Mouse (Mus musculus) E14TG2a.4 (cell line): Measurements from ENCODE around the gene Fzd10.

Source experiments
- CTCF ChIP-seq: conservative IDR thresholded peaks from 2 replicates; pipeline ENCODE4 v1.5.1; 2014; ENCODE audit warnings: low read length
- NANOG ChIP-seq: IDR thresholded peaks from 2 replicates; pipeline ENCODE4 v1.6.1; 2014; ENCODE audit warnings: borderline replicate concordance, low read length, mixed read lengths

DNA sequence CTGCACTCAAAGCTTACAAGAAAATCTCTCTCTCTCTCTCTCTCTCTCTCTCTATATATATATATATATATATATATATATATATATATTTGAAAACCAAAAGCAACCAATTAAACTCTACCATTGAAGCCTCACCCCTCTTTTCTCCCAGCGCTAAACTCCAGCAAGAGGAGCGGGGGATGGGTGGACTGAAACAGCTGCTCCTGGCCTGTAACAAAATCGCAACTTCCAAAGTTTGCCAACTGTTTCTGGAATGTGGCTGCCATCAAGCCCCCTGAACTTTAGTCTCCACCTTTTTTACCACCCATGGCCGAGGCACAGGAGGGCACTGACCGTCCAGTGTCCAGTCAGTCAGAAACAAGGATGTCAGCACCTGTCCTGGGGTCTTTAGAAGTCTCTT, 27.1 kb downstream of the Fzd10 start:
- no peak for TF ChIP-seq CTCF
- no peak for TF ChIP-seq NANOG
